Mouse (Mus musculus) heart, embryonic 11.5 days (tissue): Measurements from ENCODE around the gene 4930402K13Rik. TPM values are rescaled to one million over a fixed set of nuclear protein-coding genes. Genes with fewer than 3 reads are reported as not detected.

Source experiments
- ATAC-seq: fragments of 200-750 bp; cut with Nextera tagmentation; replicated peaks from 2 replicates; pipeline ENCODE4 v1.8.0; 2017; ENCODE audit warnings: moderate library complexity; ENCODE audit not compliant: insufficient number of reproducible peaks, low FRiP score, low TSS enrichment
- H3K27ac ChIP-seq: fragments of 300-500 bp; sonication (generic); 2 replicates; pipeline ENCODE4 v1.5.1; 2014; ENCODE audit warnings: mild to moderate bottlenecking, low read depth, low read length
- H3K27me3 ChIP-seq: fragments of 300-500 bp; sonication (generic); 2 replicates; pipeline ENCODE4 v1.6.1; 2014; ENCODE audit warnings: mild to moderate bottlenecking, low read length, mixed read lengths; ENCODE audit not compliant: control insufficient read depth, insufficient read depth
- H3K36me3 ChIP-seq: fragments of 300-500 bp; sonication (generic); 2 replicates; pipeline ENCODE4 v1.6.1; 2014; ENCODE audit warnings: mild to moderate bottlenecking, low read length, moderate library complexity, mixed read lengths; ENCODE audit not compliant: control insufficient read depth, insufficient read depth
- H3K4me1 ChIP-seq: fragments of 300-500 bp; sonication (generic); 2 replicates; pipeline ENCODE4 v1.6.1; 2014; ENCODE audit warnings: low read length; ENCODE audit not compliant: control insufficient read depth, insufficient read depth
- H3K4me2 ChIP-seq: fragments of 300-500 bp; sonication (generic); 2 replicates; pipeline ENCODE4 v1.6.1; 2014; ENCODE audit warnings: mild to moderate bottlenecking, moderate library complexity
- H3K4me3 ChIP-seq: fragments of 300-500 bp; sonication (generic); 2 replicates; pipeline ENCODE4 v1.5.1; 2014; ENCODE audit warnings: low read depth, low read length
- H3K9ac ChIP-seq: fragments of 300-500 bp; sonication (generic); 2 replicates; pipeline ENCODE4 v1.6.1; 2014; ENCODE audit warnings: mild to moderate bottlenecking, low read depth, low read length, moderate library complexity
- H3K9me3 ChIP-seq: fragments of 300-500 bp; sonication (generic); replicated peaks from 2 replicates; pipeline ENCODE4 v1.6.1; 2016; ENCODE audit warnings: low read length; ENCODE audit not compliant: control insufficient read depth
- WGBS: fragments of 180-500 bp; shearing (Covaris S2); extraction: QIAGEN DNeasy Blood & Tissue Kit; methylation state at CpG from one replicate; pipeline ENCODE4 v1.1.7; 2014; ENCODE audit not compliant: insufficient replicate concordance; 5-methylcytosine and 5-hydroxymethylcytosine counted together
- polyA plus RNA-seq: library from polyadenylated mRNA; unstranded; fragments of >200 nt; fragmentation: Nextera tagmentation; extraction: Ambion mirVana; gene quantifications from 2 replicates; pipeline ENCODE4 v1.2.1, GENCODE M21; 2014

4930402K13Rik gene
- polyA plus RNA-seq, 1 experiment from 2014 or later = not detected

GRCm38 (mm10) chrX:9139290-9139948 is 35.1 kb downstream of the 4930402K13Rik start:
- no peaks in the 10 kb centered on the region for H3K27me3 ChIP-seq
- H3K4me2 ChIP-seq = no peak overlapping the region
- H3K27ac ChIP-seq = no peak overlapping the region
- no peak for ATAC-seq
- no peaks in the 10 kb centered on the region for H3K4me1 ChIP-seq
- H3K4me3 ChIP-seq = no peak overlapping the region
- no peak overlapping the region for H3K9ac ChIP-seq
- no peaks in the 10 kb centered on the region for H3K9me3 ChIP-seq
- H3K36me3 ChIP-seq = no peaks in the 10 kb centered on the region
- 77% methylated on average over 4 of the region's 4 CpGs for WGBS

GRCm38 (mm10) chrX:9142669-9143068 is 38.3 kb downstream of the 4930402K13Rik start:
- H3K4me1 ChIP-seq = no peaks in the 10 kb centered on the region
- H3K27me3 ChIP-seq = no peaks in the 10 kb centered on the region
- H3K4me2 ChIP-seq = no peak overlapping the region
- no peak overlapping the region for H3K9ac ChIP-seq
- 36% methylated on average over 2 of the region's 2 CpGs for WGBS
- H3K4me3 ChIP-seq = no peak overlapping the region
- no peak for ATAC-seq
- no peak overlapping the region for H3K27ac ChIP-seq
- no peaks in the 10 kb centered on the region for H3K36me3 ChIP-seq
- H3K9me3 ChIP-seq = no peaks in the 10 kb centered on the region

Other genes with a start within 250 kb of the 4930402K13Rik start
- not detected in 2 replicates for gene Gm5751, start 230.3 kb upstream of the 4930402K13Rik start, polyA plus RNA-seq
- 2.0 and 2.2 TPM in 2 replicates for gene B630019K06Rik, start 212.2 kb upstream of the 4930402K13Rik start, polyA plus RNA-seq
- gene Fthl17b, start 141.6 kb upstream of the 4930402K13Rik start, polyA plus RNA-seq = not detected in 2 replicates
- gene Fthl17c, start 128.0 kb upstream of the 4930402K13Rik start, polyA plus RNA-seq = not detected in 2 replicates
- not detected in 2 replicates for gene Fthl17d, start 117.8 kb upstream of the 4930402K13Rik start, polyA plus RNA-seq
- not detected in 2 replicates for gene Fthl17e, start 71.1 kb upstream of the 4930402K13Rik start, polyA plus RNA-seq
- not detected in 2 replicates for gene Fthl17f, start 41.5 kb upstream of the 4930402K13Rik start, polyA plus RNA-seq
- gene Lancl3, start 95.3 kb downstream of the 4930402K13Rik start, polyA plus RNA-seq = 0.43 and 0.45 TPM in 2 replicates
- 0.56 and 0.94 TPM in 2 replicates for gene Gm14862, start 152.3 kb downstream of the 4930402K13Rik start, polyA plus RNA-seq
- 8.9 and 10.6 TPM in 2 replicates for gene Xk, start 168.2 kb downstream of the 4930402K13Rik start, polyA plus RNA-seq
- 0.99 TPM in 1 of 2 replicates, not detected in the other for gene H2al1m, start 179.2 kb downstream of the 4930402K13Rik start, polyA plus RNA-seq
- not detected in 2 replicates for gene H2al1k, start 246.1 kb downstream of the 4930402K13Rik start, polyA plus RNA-seq